Mouse (Mus musculus) embryonic facial prominence, embryonic 14.5 days (tissue): ENCODE results near the gene Cryba4. TPM values are rescaled to one million over a fixed set of nuclear protein-coding genes. Genes with fewer than 3 reads are reported as not detected.

Experiments
- ATAC-seq: fragments of 200-750 bp; cut with Nextera tagmentation; 2 replicates; pipeline ENCODE4 v1.8.0; 2017; ENCODE audit warnings: low read depth, moderate number of reproducible peaks, moderate TSS enrichment
- DNase-seq: peaks from one replicate; pipeline ENCODE4 v3.0.0-alpha.2; 2015; ENCODE audit warnings: low spot score
- H3K27ac ChIP-seq: fragments of 300-500 bp; sonication (generic); replicated peaks from 2 replicates; pipeline ENCODE4 v1.5.1; 2014; ENCODE audit warnings: low read depth, mild to moderate bottlenecking, low read length, moderate library complexity
- H3K27me3 ChIP-seq: fragments of 300-500 bp; sonication (generic); replicated peaks from 2 replicates; pipeline ENCODE4 v1.6.1; 2014; ENCODE audit warnings: low read length; ENCODE audit not compliant: control insufficient read depth, insufficient read depth
- H3K36me3 ChIP-seq: fragments of 300-500 bp; sonication (generic); 2 replicates; pipeline ENCODE4 v1.6.1; 2014; ENCODE audit warnings: low read length, mixed read lengths; ENCODE audit not compliant: control insufficient read depth, insufficient read depth
- H3K4me1 ChIP-seq: fragments of 300-500 bp; sonication (generic); 2 replicates; pipeline ENCODE4 v1.6.1; 2014; ENCODE audit warnings: antibody characterized with exemption, low read length; ENCODE audit not compliant: control insufficient read depth, insufficient read depth
- H3K4me2 ChIP-seq: fragments of 300-500 bp; sonication (generic); 2 replicates; pipeline ENCODE4 v1.6.1; 2014; ENCODE audit warnings: low read depth, mild to moderate bottlenecking, low read length, moderate library complexity, mixed read lengths
- H3K4me3 ChIP-seq: fragments of 300-500 bp; sonication (generic); 2 replicates; pipeline ENCODE4 v1.5.1; 2014; ENCODE audit warnings: low read depth, mild to moderate bottlenecking, low read length
- H3K9ac ChIP-seq: fragments of 300-500 bp; sonication (generic); 2 replicates; pipeline ENCODE4 v1.6.1; 2014; ENCODE audit warnings: low read depth, mild to moderate bottlenecking, low read length, moderate library complexity, mixed read lengths
- H3K9me3 ChIP-seq: fragments of 300-500 bp; sonication (generic); 2 replicates; pipeline ENCODE4 v1.6.1; 2016; ENCODE audit warnings: low read length; ENCODE audit not compliant: control insufficient read depth
- WGBS: fragments of 180-500 bp; shearing (Covaris S2); extraction: QIAGEN DNeasy Blood & Tissue Kit; methylation state at CpG from one replicate; pipeline ENCODE4 v1.1.7; 2014; 5-methylcytosine and 5-hydroxymethylcytosine counted together
- polyA plus RNA-seq: library from polyadenylated mRNA; unstranded; fragments of >200 nt; fragmentation: Nextera tagmentation; extraction: Ambion mirVana; gene quantifications from 2 replicates; pipeline ENCODE4 v1.2.1, GENCODE M21; 2014

Cryba4 gene
- polyA plus RNA-seq, 1 experiment from 2014 or later, result 2.8 TPM

DNA sequence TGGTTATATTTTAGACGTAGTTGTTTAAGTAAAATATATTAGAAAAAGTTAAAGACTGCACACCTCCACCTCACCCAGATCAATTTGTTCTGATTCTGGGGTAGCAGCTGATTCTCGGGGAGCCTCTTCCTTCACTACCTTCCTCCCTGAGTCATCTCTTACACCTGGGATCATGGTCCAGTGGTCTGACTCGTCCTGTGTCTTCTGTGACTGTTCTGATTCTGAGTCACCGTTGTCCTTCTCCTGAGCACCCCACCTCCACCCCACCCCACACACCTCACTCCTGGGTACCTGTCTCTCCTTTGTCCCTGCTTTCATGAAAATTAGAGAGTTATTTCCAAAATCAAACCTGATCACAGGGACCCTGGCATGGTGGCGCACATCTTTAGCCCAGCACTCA is 12.8 kb upstream of the Cryba4 start:
- peaks cover 12% of the 10 kb centered on the region for H3K27me3 ChIP-seq
- WGBS, result 82% methylated on average over 5 of the region's 5 CpGs
- peak overlapping the region; percentile 29; the same call in 1 of the 2 replicates for H3K4me2 ChIP-seq
- H3K9ac ChIP-seq, result 0 out of 2 replicates have a peak overlapping the region, but pooled peaks have one; percentile 9
- DNase-seq (no peak), ATAC-seq (no peak)
- H3K4me3 ChIP-seq, result no peak overlapping the region
- H3K36me3 ChIP-seq, result no peaks in the 10 kb centered on the region
- H3K9me3 ChIP-seq, result no peaks in the 10 kb centered on the region
- no peaks in the 10 kb centered on the region for H3K4me1 ChIP-seq
- H3K27ac ChIP-seq, result no peak overlapping the region

DNA sequence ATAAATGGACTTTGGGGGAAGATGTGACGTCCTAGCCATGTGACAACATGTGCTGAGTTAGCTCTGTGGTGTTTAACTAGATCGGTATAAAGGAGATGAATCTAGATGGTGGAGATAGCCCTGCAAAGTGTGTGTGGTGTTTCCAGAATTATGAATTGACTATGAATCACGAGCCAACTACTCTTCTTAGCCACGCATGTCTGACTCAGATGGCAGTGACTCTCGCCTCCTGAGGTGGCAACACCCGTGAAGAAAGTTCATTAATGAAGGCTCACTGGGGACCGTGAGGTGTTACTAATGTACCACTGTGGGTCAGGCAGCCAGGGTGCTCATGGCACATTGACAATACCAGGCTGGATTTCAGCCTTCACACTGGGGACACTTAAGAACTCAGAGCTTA is 11.8 kb upstream of the Cryba4 start:
- DNase-seq (no peak), ATAC-seq (no peak)
- no peak overlapping the region for H3K4me3 ChIP-seq
- H3K4me1 ChIP-seq, result no peaks in the 10 kb centered on the region
- WGBS, result 81% methylated on average over 7 of the region's 7 CpGs
- no peaks in the 10 kb centered on the region for H3K36me3 ChIP-seq
- no peaks in the 10 kb centered on the region for H3K9me3 ChIP-seq
- no peak overlapping the region for H3K9ac ChIP-seq
- H3K4me2 ChIP-seq, result no peak overlapping the region
- peaks cover 10% of the 10 kb centered on the region for H3K27me3 ChIP-seq
- H3K27ac ChIP-seq, result no peak overlapping the region

DNA sequence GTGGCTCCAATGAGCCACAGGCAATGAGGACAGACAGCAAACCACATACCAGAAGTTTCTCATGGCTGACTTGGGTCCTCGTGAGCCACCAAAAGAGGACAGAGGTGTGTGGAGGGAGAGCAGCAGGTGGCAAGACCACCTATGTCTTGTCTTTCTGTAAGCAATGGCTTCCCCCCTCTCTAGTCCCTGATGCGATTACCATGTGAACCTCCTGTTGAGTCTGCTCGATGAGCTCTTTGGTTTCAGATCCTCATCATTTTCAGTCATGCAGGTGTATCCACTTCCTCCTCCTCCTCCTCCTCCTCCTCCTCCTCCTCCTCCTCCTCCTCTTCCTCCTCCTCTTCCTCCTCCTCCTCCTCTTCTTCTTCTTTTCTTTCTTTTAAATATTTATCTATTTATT is 8.5 kb upstream of the Cryba4 start:
- DNase-seq, result no peak
- no peak overlapping the region for H3K27ac ChIP-seq
- no peak overlapping the region for H3K4me3 ChIP-seq
- ATAC-seq, result no peak
- H3K4me2 ChIP-seq, result no peak overlapping the region
- no peaks in the 10 kb centered on the region for H3K27me3 ChIP-seq
- no peaks in the 10 kb centered on the region for H3K36me3 ChIP-seq
- no peak overlapping the region for H3K9ac ChIP-seq
- H3K9me3 ChIP-seq, result no peaks in the 10 kb centered on the region
- peaks cover 4% of the 10 kb centered on the region; the same call in 1 of the 2 replicates for H3K4me1 ChIP-seq
- WGBS, result 93% methylated on average over 3 of the region's 3 CpGs

DNA sequence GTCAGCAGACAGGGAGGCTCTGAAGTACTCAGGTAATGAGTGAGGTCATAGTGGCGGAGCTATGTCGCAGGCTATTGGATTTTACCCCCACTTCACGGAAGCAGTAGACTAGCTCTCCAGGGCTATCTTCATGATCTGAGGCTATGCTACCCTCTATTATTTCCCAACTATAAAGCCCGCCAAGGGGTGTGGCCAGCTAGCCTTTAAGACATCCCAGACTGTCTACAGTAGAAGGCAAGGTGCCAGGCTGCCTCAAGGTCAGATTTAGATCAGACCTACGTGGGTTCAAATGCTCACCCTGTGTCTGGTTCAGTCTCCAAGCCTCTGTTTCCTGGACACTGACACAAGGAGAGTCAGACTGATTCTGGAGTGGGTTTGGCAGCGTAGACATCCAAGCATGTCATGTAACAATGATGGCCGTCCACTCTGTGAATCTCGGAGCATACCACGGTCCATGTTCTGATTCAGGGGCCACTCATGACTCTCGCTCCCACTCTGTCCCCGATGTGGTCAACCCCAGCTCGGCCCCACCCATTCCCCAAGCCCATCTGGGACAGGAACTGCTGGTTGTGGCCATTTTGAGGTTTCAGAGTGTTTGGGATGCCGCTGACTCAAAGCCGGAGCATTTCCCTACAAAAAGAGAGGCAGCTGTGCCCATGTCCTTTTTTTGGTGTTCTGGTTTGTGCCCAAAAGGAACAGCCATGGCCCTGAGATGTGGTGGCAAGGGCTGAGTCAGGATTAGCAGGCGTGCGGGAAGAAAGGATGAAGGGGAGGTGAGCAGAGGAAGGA is 7.7 kb upstream of the Cryba4 start:
- Histone ChIP-seq H3K9me3 (no peaks in the 10 kb centered on the region), H3K4me3 (no peak overlapping the region), H3K27ac (no peak overlapping the region), H3K9ac (no peak overlapping the region), H3K36me3 (no peaks in the 10 kb centered on the region), H3K4me1 (peaks cover 4% of the 10 kb centered on the region; the same call in 1 of the 2 replicates), H3K4me2 (no peak overlapping the region), H3K27me3 (no peaks in the 10 kb centered on the region)
- no peak for ATAC-seq
- no peak for DNase-seq
- WGBS, result 90% methylated on average over 16 of the region's 16 CpGs

GRCm38 (mm10) chr5:112257896-112258295 is 5.6 kb upstream of the Cryba4 start:
- 64% methylated on average over 3 of the region's 3 CpGs for WGBS
- peaks cover 6% of the 10 kb centered on the region; the same call in 1 of the 2 replicates for H3K4me1 ChIP-seq
- H3K27ac ChIP-seq, result no peak overlapping the region
- no peak overlapping the region for H3K4me3 ChIP-seq
- DNase-seq (no peak), ATAC-seq (no peak)
- no peak overlapping the region for H3K9ac ChIP-seq
- no peaks in the 10 kb centered on the region for H3K9me3 ChIP-seq
- no peaks in the 10 kb centered on the region for H3K27me3 ChIP-seq
- no peaks in the 10 kb centered on the region for H3K36me3 ChIP-seq
- H3K4me2 ChIP-seq, result no peak overlapping the region

GRCm38 (mm10) chr5:112256457-112256856 is 4.1 kb upstream of the Cryba4 start:
- ATAC-seq, result no peak
- H3K36me3 ChIP-seq, result no peaks in the 10 kb centered on the region
- no peak overlapping the region for H3K27ac ChIP-seq
- H3K9me3 ChIP-seq, result no peaks in the 10 kb centered on the region
- 70% methylated on average over 9 of the region's 9 CpGs for WGBS
- DNase-seq, result no peak
- no peak overlapping the region for H3K9ac ChIP-seq
- H3K4me1 ChIP-seq, result peaks cover 6% of the 10 kb centered on the region; the same call in 1 of the 2 replicates
- H3K27me3 ChIP-seq, result no peaks in the 10 kb centered on the region
- H3K4me2 ChIP-seq, result no peak overlapping the region
- no peak overlapping the region for H3K4me3 ChIP-seq

DNA sequence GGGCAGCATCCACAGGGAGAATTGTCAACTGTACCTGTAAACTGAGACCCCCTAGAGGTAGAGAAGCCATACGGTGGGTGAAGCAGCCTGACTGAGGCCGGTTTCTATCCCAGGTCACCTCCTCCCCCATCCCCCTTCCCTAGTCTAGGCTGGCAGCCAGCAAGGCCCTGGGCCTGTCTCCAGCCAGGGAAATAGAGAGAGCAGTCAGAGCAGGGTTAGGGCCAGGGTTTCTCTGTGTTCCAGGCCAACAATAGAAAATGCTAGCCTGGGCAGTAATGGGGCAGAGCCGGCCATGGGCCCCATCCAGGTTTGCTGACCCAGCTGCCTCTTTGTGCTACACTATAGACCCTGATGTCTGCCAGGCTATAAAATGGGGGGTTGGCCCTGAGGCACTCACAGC is 3.1 kb upstream of the Cryba4 start, which contains the start of gene Crybb1:
TSS of gene Crybb1 (plus strand) at position 390 of the 400 bp plus-strand sequence.
- 45% methylated on average over 3 of the region's 3 CpGs for WGBS
- H3K9ac ChIP-seq, result peak within 1 kb of the TSS; percentile 10; the same call in 1 of the 2 replicates
- DNase-seq (no peak), ATAC-seq (no peak)
- H3K27ac ChIP-seq, result no peak within 1 kb of the TSS
- H3K9me3 ChIP-seq, result no peaks in the 10 kb centered on the region
- H3K27me3 ChIP-seq, result no peaks in the 10 kb centered on the region
- no peak within 1 kb of the TSS for H3K4me2 ChIP-seq
- no peak within 1 kb of the TSS for H3K4me3 ChIP-seq
- H3K4me1 ChIP-seq, result peaks cover 6% of the 10 kb centered on the region; the same call in 1 of the 2 replicates
- no peaks in the 10 kb centered on the region for H3K36me3 ChIP-seq

- no peak overlapping the region for H3K4me2 ChIP-seq
- H3K4me1 ChIP-seq, result peaks cover 6% of the 10 kb centered on the region; the same call in 1 of the 2 replicates
- 55% methylated on average over 7 of the region's 7 CpGs for WGBS
- peak; percentile 28 for DNase-seq
- H3K9me3 ChIP-seq, result no peaks in the 10 kb centered on the region
- no peaks in the 10 kb centered on the region for H3K36me3 ChIP-seq
- no peaks in the 10 kb centered on the region for H3K27me3 ChIP-seq
- ATAC-seq, result peak; percentile 21; the same call in 1 of the 2 replicates
- no peak overlapping the region for H3K27ac ChIP-seq
- no peak overlapping the region for H3K4me3 ChIP-seq
- no peak overlapping the region for H3K9ac ChIP-seq
Measured at GRCm38 (mm10) chr5:112254282-112254806, 2.0 kb upstream of the Cryba4 start.
